Mouse (Mus musculus) adrenal gland, adult 8-10 months (tissue): ENCODE data around the gene Rflnb. TPM values are rescaled to one million over a fixed set of nuclear protein-coding genes. Genes with fewer than 3 reads are reported as not detected.
A peak's percentile ranks its signal among the peaks of the same experiment; 100 is the strongest.
"Not testable (repeated sequence)": the region's sequence is repeated elsewhere in the genome, so short reads cannot be mapped to it uniquely, and the experiment has no call there.

ENCODE experiments used
- DNase-seq: peaks from one replicate; pipeline ENCODE4 v3.0.0; 2022
- total RNA-seq, 4 experiments: library from RNA; stranded (reverse); gene quantifications; 2 replicates each; pipeline ENCODE4 v1.2.4; 2022

The Rflnb gene
- total RNA-seq, 4 experiments from 2014 or later, result 11.0 to 28.9 (median 16.0) TPM

- no peak for DNase-seq
Measured at GRCm38 (mm10) chr11:76037581-76038294, 10.2 kb upstream of the Rflnb start.

- DNase-seq, result no peak
Measured at GRCm38 (mm10) chr11:76035182-76035581, 7.6 kb upstream of the Rflnb start.

GRCm38 (mm10) chr11:76033836-76034235 is 6.3 kb upstream of the Rflnb start:
- DNase-seq, result no peak

- no peak for DNase-seq
Measured at GRCm38 (mm10) chr11:76033359-76033758, 5.8 kb upstream of the Rflnb start.

GRCm38 (mm10) chr11:76028072-76028465 is 487 bp upstream of the Rflnb start:
- DNase-seq, result no peak

- DNase-seq, result no peak
Measured at GRCm38 (mm10) chr11:76026527-76027138, 949 bp downstream of the Rflnb start.

- no peak for DNase-seq
Measured at GRCm38 (mm10) chr11:76025080-76025583, 2.5 kb downstream of the Rflnb start.

GRCm38 (mm10) chr11:76020916-76021315 is 6.7 kb downstream of the Rflnb start:
- no peak for DNase-seq

- DNase-seq, result no peak
Measured at GRCm38 (mm10) chr11:76019879-76020278, 7.7 kb downstream of the Rflnb start.

- no peak for DNase-seq
Measured at GRCm38 (mm10) chr11:76015814-76016213, 11.8 kb downstream of the Rflnb start.

- DNase-seq, result no peak
Measured at GRCm38 (mm10) chr11:76015251-76015650, 12.3 kb downstream of the Rflnb start.

GRCm38 (mm10) chr11:76010838-76011624 is 16.6 kb downstream of the Rflnb start:
- DNase-seq, result no peak

- DNase-seq, result no peak
Measured at GRCm38 (mm10) chr11:76009101-76009500, 18.5 kb downstream of the Rflnb start.

GRCm38 (mm10) chr11:76008162-76008561 is 19.4 kb downstream of the Rflnb start:
- no peak for DNase-seq

GRCm38 (mm10) chr11:76004276-76004675 is 23.3 kb downstream of the Rflnb start:
- DNase-seq, result not testable (repeated sequence)

GRCm38 (mm10) chr11:76001237-76001878 is 26.2 kb downstream of the Rflnb start:
- no peak for DNase-seq

- no peak for DNase-seq
Measured at GRCm38 (mm10) chr11:76000701-76001100, 26.9 kb downstream of the Rflnb start.

GRCm38 (mm10) chr11:75999440-76000155 is 28.0 kb downstream of the Rflnb start, which contains the start of gene 1700016K19Rik:
Gene 1700016K19Rik (plus strand): TSS chr11:75999912.
- peak; percentile 68 for DNase-seq

- DNase-seq, result no peak
Measured at GRCm38 (mm10) chr11:75994357-75994756, 33.2 kb downstream of the Rflnb start.

- DNase-seq, result no peak
Measured at GRCm38 (mm10) chr11:75992481-75992880, 35.1 kb downstream of the Rflnb start.

GRCm38 (mm10) chr11:75991911-75992310 is 35.7 kb downstream of the Rflnb start:
- DNase-seq, result no peak
